Mouse (Mus musculus): ENCODE results near the gene Ccz1.

GRCm38 (mm10) chr5:144064093-144064492 is 49.4 kb upstream of the Ccz1 start:
- TF ChIP-seq CTCF (IDR thresholded peaks at IDR 0.05; ENCODE audit: borderline replicate concordance, extremely low read depth, insufficient read depth, insufficient read length) (no peak), POLR2A (IDR thresholded peaks at IDR 0.05; ENCODE audit: borderline replicate concordance, extremely low read depth, insufficient read depth, insufficient read length, poor library complexity, severe bottlenecking) (no peak)
